ENCODE assay signal across 17 mouse cellular contexts in the genomic region with DNA sequence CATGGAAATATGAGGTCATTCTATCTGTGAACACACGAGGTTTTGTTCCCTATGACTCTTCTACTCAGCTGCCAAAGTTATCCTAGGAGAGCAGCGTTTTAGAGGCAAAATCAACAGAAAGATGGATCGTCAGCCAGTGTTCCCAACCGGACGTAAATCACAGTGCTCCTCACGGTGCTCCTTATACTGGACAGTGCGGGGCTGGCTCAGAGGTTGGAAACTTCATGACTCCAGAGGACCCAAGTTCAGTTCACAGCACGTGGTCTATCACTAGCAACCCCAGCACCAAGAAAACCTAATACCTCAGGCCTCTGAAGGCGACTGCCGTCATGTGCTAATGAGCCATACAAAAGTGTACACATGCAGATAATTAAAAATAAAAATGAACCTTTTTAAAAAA.
DNase-seq lines count a peak whose midpoint lies in the region; ATAC-seq lines count a peak whose summit lies in the region.
"Had no signal": no experiment of that assay in that cellular context is flagged by ENCODE, and none has a peak within 500 bp of the region (broad histone marks: within the 10 kb centered on the region; RNA-seq: fewer than 3 reads in every experiment).

No protein-coding gene starts in this region.

- no peak for DNase-seq in forebrain, embryonic 14.5 days (ENCODE audit: low spot score)
- no peak for DNase-seq in hindbrain, embryonic 10.5 days (ENCODE audit: low spot score)
- DNase-seq in hindbrain, embryonic 14.5 days (ENCODE audit: low spot score): no peak
- DNase-seq in midbrain, embryonic 10.5 days (ENCODE audit: low spot score): no peak
- DNase-seq in embryonic facial prominence, embryonic 10.5 days (ENCODE audit: low spot score): no peak
- DNase-seq: adrenal gland, postnatal 14 days; cerebellum, adult 11-12 months; cerebellum, adult 9-10 months; cerebellum, postnatal 25 days; gastrocnemius, postnatal 10 days; heart, adult 2 months; kidney, adult 18-20 months had no signal

- H3K36me3 ChIP-seq in forebrain, embryonic 12.5 days (replicated peaks): no peaks in the 10 kb centered on the region
- H3K36me3 ChIP-seq in forebrain, embryonic 14.5 days (ENCODE audit: control insufficient read depth, insufficient read depth, low read length): no peaks in the 10 kb centered on the region
- no peaks in the 10 kb centered on the region for H3K36me3 ChIP-seq in hindbrain, embryonic 10.5 days
- no peaks in the 10 kb centered on the region for H3K36me3 ChIP-seq in hindbrain, embryonic 14.5 days (replicated peaks; ENCODE audit: control insufficient read depth, insufficient read depth)
- no peaks in the 10 kb centered on the region for H3K36me3 ChIP-seq in midbrain, embryonic 10.5 days
- no peaks in the 10 kb centered on the region for H3K36me3 ChIP-seq in midbrain, embryonic 13.5 days
- no peaks in the 10 kb centered on the region for H3K36me3 ChIP-seq in embryonic facial prominence, embryonic 10.5 days (replicated peaks)
- H3K36me3 ChIP-seq: embryonic facial prominence, embryonic 13.5 days; intestine, embryonic 15.5 days had no signal

- H3K4me3 ChIP-seq in forebrain, embryonic 12.5 days (replicated peaks): no peak overlapping the region
- no peak overlapping the region for H3K4me3 ChIP-seq in forebrain, embryonic 14.5 days (ENCODE audit: low read depth, low read length)
- H3K4me3 ChIP-seq in hindbrain, embryonic 10.5 days: no peak overlapping the region
- no peak overlapping the region for H3K4me3 ChIP-seq in hindbrain, embryonic 14.5 days (replicated peaks; ENCODE audit: low read length)
- no peak overlapping the region for H3K4me3 ChIP-seq in midbrain, embryonic 10.5 days
- H3K4me3 ChIP-seq in midbrain, embryonic 13.5 days (replicated peaks): no peak overlapping the region
- H3K4me3 ChIP-seq in embryonic facial prominence, embryonic 10.5 days: no peak overlapping the region
- H3K4me3 ChIP-seq: embryonic facial prominence, embryonic 13.5 days; heart, adult 2 months; intestine, embryonic 15.5 days had no signal

- no peak overlapping the region for H3K9ac ChIP-seq in forebrain, embryonic 12.5 days
- H3K9ac ChIP-seq in forebrain, embryonic 14.5 days (ENCODE audit: low read length): no peak overlapping the region
- H3K9ac ChIP-seq in hindbrain, embryonic 14.5 days: no peak overlapping the region
- H3K9ac ChIP-seq in midbrain, embryonic 13.5 days (replicated peaks): no peak overlapping the region
- H3K9ac ChIP-seq: embryonic facial prominence, embryonic 13.5 days; intestine, embryonic 15.5 days had no signal

- no peak overlapping the region for H3K4me2 ChIP-seq in forebrain, embryonic 12.5 days
- no peak overlapping the region for H3K4me2 ChIP-seq in forebrain, embryonic 14.5 days (ENCODE audit: low read length)
- no peak overlapping the region for H3K4me2 ChIP-seq in hindbrain, embryonic 14.5 days (replicated peaks)
- H3K4me2 ChIP-seq in midbrain, embryonic 13.5 days (replicated peaks): no peak overlapping the region
- H3K4me2 ChIP-seq: embryonic facial prominence, embryonic 13.5 days; heart, embryonic 11.5 days; intestine, embryonic 15.5 days had no signal

- H3K27ac ChIP-seq in forebrain, embryonic 12.5 days: peak overlapping the region; percentile 38; the same call in 1 of the 2 replicates
- no peak overlapping the region for H3K27ac ChIP-seq in forebrain, embryonic 14.5 days (ENCODE audit: low read depth, low read length)
- peak overlapping the region; percentile 90 for H3K27ac ChIP-seq in hindbrain, embryonic 10.5 days
- no peak overlapping the region; the same call in 1 of the 2 replicates for H3K27ac ChIP-seq in hindbrain, embryonic 14.5 days
- peak overlapping the region; percentile 85 for H3K27ac ChIP-seq in midbrain, embryonic 10.5 days (replicated peaks)
- H3K27ac ChIP-seq in midbrain, embryonic 13.5 days: no peak overlapping the region
- H3K27ac ChIP-seq in embryonic facial prominence, embryonic 10.5 days (replicated peaks): peak overlapping the region; percentile 53; the same call in 1 of the 2 replicates
- H3K27ac ChIP-seq: embryonic facial prominence, embryonic 13.5 days; heart, adult 2 months; intestine, embryonic 15.5 days had no signal

- no peaks in the 10 kb centered on the region for H3K27me3 ChIP-seq in forebrain, embryonic 12.5 days
- no peaks in the 10 kb centered on the region for H3K27me3 ChIP-seq in forebrain, embryonic 14.5 days (replicated peaks; ENCODE audit: control insufficient read depth, insufficient read depth, low read length)
- no peaks in the 10 kb centered on the region for H3K27me3 ChIP-seq in hindbrain, embryonic 10.5 days (ENCODE audit: insufficient read depth, poor library complexity, severe bottlenecking)
- no peaks in the 10 kb centered on the region for H3K27me3 ChIP-seq in hindbrain, embryonic 14.5 days (ENCODE audit: control insufficient read depth, insufficient read depth, low read length)
- H3K27me3 ChIP-seq in midbrain, embryonic 10.5 days (ENCODE audit: low read depth, poor library complexity, severe bottlenecking): no peaks in the 10 kb centered on the region
- H3K27me3 ChIP-seq in midbrain, embryonic 13.5 days: no peaks in the 10 kb centered on the region
- no peaks in the 10 kb centered on the region for H3K27me3 ChIP-seq in embryonic facial prominence, embryonic 10.5 days (replicated peaks; ENCODE audit: low read depth, poor library complexity, severe bottlenecking)
- H3K27me3 ChIP-seq: embryonic facial prominence, embryonic 13.5 days; intestine, embryonic 15.5 days had no signal

- H3K9me3 ChIP-seq in forebrain, embryonic 12.5 days: no peaks in the 10 kb centered on the region
- no peaks in the 10 kb centered on the region for H3K9me3 ChIP-seq in forebrain, embryonic 14.5 days (replicated peaks; ENCODE audit: control insufficient read depth, low read length)
- no peaks in the 10 kb centered on the region for H3K9me3 ChIP-seq in hindbrain, embryonic 10.5 days
- H3K9me3 ChIP-seq in hindbrain, embryonic 14.5 days (ENCODE audit: control insufficient read depth, low read length): no peaks in the 10 kb centered on the region
- H3K9me3 ChIP-seq in midbrain, embryonic 10.5 days (replicated peaks): no peaks in the 10 kb centered on the region
- H3K9me3 ChIP-seq in midbrain, embryonic 13.5 days: no peaks in the 10 kb centered on the region
- no peaks in the 10 kb centered on the region for H3K9me3 ChIP-seq in embryonic facial prominence, embryonic 10.5 days
- H3K9me3 ChIP-seq: embryonic facial prominence, embryonic 13.5 days; intestine, embryonic 15.5 days had no signal

- no peak for ATAC-seq in forebrain, embryonic 12.5 days (ENCODE audit: low FRiP score)
- no peak for ATAC-seq in forebrain, embryonic 14.5 days
- no peak for ATAC-seq in hindbrain, embryonic 14.5 days (ENCODE audit: low FRiP score)
- ATAC-seq in midbrain, embryonic 13.5 days: no peak
- ATAC-seq: intestine, embryonic 15.5 days had no signal

- H3K4me1 ChIP-seq in forebrain, embryonic 12.5 days: peaks cover 37% of the 10 kb centered on the region
- peaks cover 18% of the 10 kb centered on the region for H3K4me1 ChIP-seq in forebrain, embryonic 14.5 days (ENCODE audit: control insufficient read depth, insufficient read depth, low read length)
- H3K4me1 ChIP-seq in hindbrain, embryonic 10.5 days (replicated peaks): peaks cover 46% of the 10 kb centered on the region
- no peaks in the 10 kb centered on the region; the same call in 1 of the 2 replicates for H3K4me1 ChIP-seq in hindbrain, embryonic 14.5 days (replicated peaks; ENCODE audit: control insufficient read depth, insufficient read depth, low read length)
- H3K4me1 ChIP-seq in midbrain, embryonic 10.5 days: peaks cover 46% of the 10 kb centered on the region
- peaks cover 24% of the 10 kb centered on the region for H3K4me1 ChIP-seq in midbrain, embryonic 13.5 days (replicated peaks)
- peaks cover 21% of the 10 kb centered on the region for H3K4me1 ChIP-seq in embryonic facial prominence, embryonic 10.5 days
- H3K4me1 ChIP-seq: intestine, embryonic 15.5 days had no signal

- 85% methylated on average over 10 of the region's 10 CpGs for WGBS in forebrain, embryonic 12.5 days
- WGBS in forebrain, embryonic 14.5 days: 83% methylated on average over 10 of the region's 10 CpGs
- WGBS in hindbrain, embryonic 10.5 days: 87% methylated on average over 10 of the region's 10 CpGs
- WGBS in hindbrain, embryonic 14.5 days: 77% methylated on average over 10 of the region's 10 CpGs
- WGBS in midbrain, embryonic 10.5 days: 93% methylated on average over 10 of the region's 10 CpGs
- 88% methylated on average over 10 of the region's 10 CpGs for WGBS in midbrain, embryonic 13.5 days
- WGBS in embryonic facial prominence, embryonic 10.5 days: 90% methylated on average over 10 of the region's 10 CpGs

Comparison
In these comparisons a context has a peak if more than half of its experiments do, and no peak if none do; other contexts are left out.
1. H3K27ac ChIP-seq: peak in forebrain, embryonic 12.5 days (single experiment), hindbrain, embryonic 10.5 days (single experiment), midbrain, embryonic 10.5 days (single experiment) and embryonic facial prominence, embryonic 10.5 days (single experiment); none in forebrain, embryonic 14.5 days (single experiment), hindbrain, embryonic 14.5 days (single experiment) and midbrain, embryonic 13.5 days (single experiment).